8 mouse cellular contexts compared by ENCODE assay signal in genomic region chr3:119498711-119499110, GRCm38 (mm10).
A peak's percentile ranks its signal among the peaks of the same experiment; 100 is the strongest.
DNase-seq lines count a peak whose midpoint lies in the region; ATAC-seq and TF ChIP-seq lines count a peak whose summit lies in the region.

No protein-coding gene starts in this region.

- 65% methylated on average over 20 of the region's 20 CpGs for WGBS in midbrain, embryonic 13.5 days
- WGBS in midbrain, embryonic 11.5 days, result 86% methylated on average over 20 of the region's 20 CpGs
- 62% methylated on average over 20 of the region's 20 CpGs for WGBS in embryonic facial prominence, embryonic 14.5 days
- WGBS in midbrain, embryonic 15.5 days, result 50% methylated on average over 20 of the region's 20 CpGs
- 13% methylated on average over 20 of the region's 20 CpGs for whole genome bisulfite sequencing in thymus, adult 2 months

- no peaks in the 10 kb centered on the region for H3K27me3 ChIP-seq in midbrain, embryonic 13.5 days
- no peaks in the 10 kb centered on the region for H3K27me3 ChIP-seq in midbrain, embryonic 11.5 days (ENCODE audit: control insufficient read depth, insufficient read depth, low read length)
- H3K27me3 ChIP-seq in embryonic facial prominence, embryonic 14.5 days (replicated peaks; ENCODE audit: control insufficient read depth, insufficient read depth, low read length), result no peaks in the 10 kb centered on the region
- H3K27me3 ChIP-seq in midbrain, embryonic 15.5 days (replicated peaks), result no peaks in the 10 kb centered on the region
- H3K27me3 ChIP-seq in thymus, adult 2 months (ENCODE audit: control insufficient read depth, insufficient read depth, low read length), result no peaks in the 10 kb centered on the region

- peaks cover 10% of the 10 kb centered on the region; the same call in 1 of the 2 replicates for H3K4me1 ChIP-seq in midbrain, embryonic 13.5 days (replicated peaks)
- no peaks in the 10 kb centered on the region for H3K4me1 ChIP-seq in midbrain, embryonic 11.5 days (ENCODE audit: control insufficient read depth, insufficient read depth, low read length)
- no peaks in the 10 kb centered on the region for H3K4me1 ChIP-seq in embryonic facial prominence, embryonic 14.5 days (ENCODE audit: control insufficient read depth, insufficient read depth, low read length)
- 0 out of 2 replicates have a peak, but pooled peaks cover 5% of the 10 kb centered on the region for H3K4me1 ChIP-seq in midbrain, embryonic 15.5 days
- H3K4me1 ChIP-seq in thymus, adult 2 months (replicated peaks; ENCODE audit: control insufficient read depth, insufficient read depth, low read length), result no peaks in the 10 kb centered on the region

- H3K9me3 ChIP-seq in midbrain, embryonic 13.5 days, result no peaks in the 10 kb centered on the region
- H3K9me3 ChIP-seq in midbrain, embryonic 11.5 days (ENCODE audit: control insufficient read depth, low read length), result no peaks in the 10 kb centered on the region
- H3K9me3 ChIP-seq in embryonic facial prominence, embryonic 14.5 days (ENCODE audit: control insufficient read depth, low read length), result no peaks in the 10 kb centered on the region
- no peaks in the 10 kb centered on the region for H3K9me3 ChIP-seq in midbrain, embryonic 15.5 days

- ATAC-seq in midbrain, embryonic 13.5 days, result peak; percentile 75; the same call in 1 of the 2 replicates
- no peak for ATAC-seq in midbrain, embryonic 11.5 days (ENCODE audit: low FRiP score)
- ATAC-seq in embryonic facial prominence, embryonic 14.5 days (ENCODE audit: low read depth), result peak; percentile 84
- peak; percentile 74; the same call in 1 of the 2 replicates for ATAC-seq in midbrain, embryonic 15.5 days (replicated peaks)
- no peak; the same call in 1 of the 2 replicates for ATAC-seq in granulocyte monocyte progenitor cell, adult 5-6 weeks (replicated peaks; ENCODE audit: poor library complexity, severe bottlenecking)

- peak overlapping the region; percentile 33 for H3K4me2 ChIP-seq in midbrain, embryonic 13.5 days (replicated peaks)
- no peak overlapping the region for H3K4me2 ChIP-seq in midbrain, embryonic 11.5 days
- H3K4me2 ChIP-seq in embryonic facial prominence, embryonic 14.5 days (ENCODE audit: low read depth, low read length), result 0 out of 2 replicates have a peak overlapping the region, but pooled peaks have one; percentile 20
- H3K4me2 ChIP-seq in midbrain, embryonic 15.5 days, result peak overlapping the region; percentile 37

- no peak overlapping the region for H3K4me3 ChIP-seq in midbrain, embryonic 13.5 days (replicated peaks)
- no peak overlapping the region for H3K4me3 ChIP-seq in midbrain, embryonic 11.5 days (ENCODE audit: low read depth, low read length)
- H3K4me3 ChIP-seq in embryonic facial prominence, embryonic 14.5 days (ENCODE audit: low read depth, low read length), result no peak overlapping the region
- H3K4me3 ChIP-seq in midbrain, embryonic 15.5 days, result peak overlapping the region; percentile 27; the same call in 1 of the 2 replicates
- H3K4me3 ChIP-seq in thymus, adult 2 months (ENCODE audit: control insufficient read depth, insufficient read depth, low read length), result no peak overlapping the region

- TF ChIP-seq CTCF in thymus, adult 2 months (IDR thresholded peaks at IDR 0.05; ENCODE audit: borderline replicate concordance, control insufficient read depth, extremely low read depth, insufficient read depth, low read length, poor library complexity), result no peak

- no peak for DNase-seq in midbrain, embryonic 11.5 days (ENCODE audit: low spot score, missing footprints)
- DNase-seq in embryonic facial prominence, embryonic 14.5 days (ENCODE audit: low spot score), result peak; percentile 85
- peak; percentile 75 for DNase-seq in heart, postnatal 4 days
- DNase-seq in layer of hippocampus, postnatal 10 days (ENCODE audit: low spot score in 2 of 2), result peak; percentile 70 to 75
- no peak for DNase-seq in thymus, adult 2 months

- H3K36me3 ChIP-seq in midbrain, embryonic 13.5 days, result no peaks in the 10 kb centered on the region
- H3K36me3 ChIP-seq in midbrain, embryonic 11.5 days (ENCODE audit: control insufficient read depth, insufficient read depth, low read length), result no peaks in the 10 kb centered on the region
- no peaks in the 10 kb centered on the region for H3K36me3 ChIP-seq in embryonic facial prominence, embryonic 14.5 days (ENCODE audit: control insufficient read depth, insufficient read depth, low read length)
- no peaks in the 10 kb centered on the region for H3K36me3 ChIP-seq in midbrain, embryonic 15.5 days (replicated peaks)
- no peaks in the 10 kb centered on the region for H3K36me3 ChIP-seq in thymus, adult 2 months (ENCODE audit: control insufficient read depth, insufficient read depth, low read length)

- no peak overlapping the region for H3K27ac ChIP-seq in midbrain, embryonic 13.5 days
- H3K27ac ChIP-seq in midbrain, embryonic 11.5 days (ENCODE audit: low read depth, low read length), result no peak overlapping the region
- H3K27ac ChIP-seq in embryonic facial prominence, embryonic 14.5 days (replicated peaks; ENCODE audit: low read depth, low read length), result no peak overlapping the region
- H3K27ac ChIP-seq in midbrain, embryonic 15.5 days, result no peak overlapping the region
- no peak overlapping the region for H3K27ac ChIP-seq in thymus, adult 2 months (ENCODE audit: control insufficient read depth, insufficient read depth, low read length)

- TF ChIP-seq POLR2A in thymus, adult 2 months (IDR thresholded peaks at IDR 0.05; ENCODE audit: control insufficient read depth, extremely low read depth, insufficient read depth, low read length, poor library complexity), result no peak

- H3K9ac ChIP-seq in midbrain, embryonic 13.5 days (replicated peaks), result no peak overlapping the region
- H3K9ac ChIP-seq in midbrain, embryonic 11.5 days (ENCODE audit: low read length), result no peak overlapping the region
- no peak overlapping the region for H3K9ac ChIP-seq in embryonic facial prominence, embryonic 14.5 days (ENCODE audit: low read depth, low read length)
- H3K9ac ChIP-seq in midbrain, embryonic 15.5 days, result no peak overlapping the region

Comparison
In these comparisons a context has a peak if more than half of its experiments do, and no peak if none do; other contexts are left out.
1. ATAC-seq: peak in midbrain, embryonic 13.5 days (single experiment), embryonic facial prominence, embryonic 14.5 days (single experiment) and midbrain, embryonic 15.5 days (single experiment); none in midbrain, embryonic 11.5 days (single experiment) and granulocyte monocyte progenitor cell, adult 5-6 weeks (single experiment).
2. DNase-seq: peak in embryonic facial prominence, embryonic 14.5 days (single experiment), heart, postnatal 4 days (single experiment) and layer of hippocampus, postnatal 10 days (2 of 2); none in midbrain, embryonic 11.5 days (single experiment) and thymus, adult 2 months (single experiment).